Mouse (Mus musculus): ENCODE measurements at regions not wholly inside any gene's neighbourhood (a gene's known extent, or its start where the extent isn't known, plus 50 kb on each side); places are given as distances from the start of the nearest gene placed in this dataset.

GRCm38 (mm10) chrX:11665077-11665974 lies 337.7 kb downstream of the H2al1j start:
- peak; percentile 60 for DNase-seq
- Histone ChIP-seq H3K4me3 (ENCODE audit: insufficient read depth, low read depth, low read length) (peak overlapping the region; percentile 48), H3K36me3 (ENCODE audit: control insufficient read depth, insufficient read depth, low read length) (no peaks in the 10 kb centered on the region), H3K27me3 (replicated peaks; ENCODE audit: control insufficient read depth, insufficient read depth, low read length) (no peaks in the 10 kb centered on the region), H3K4me1 (ENCODE audit: control insufficient read depth, insufficient read depth, low read length) (peaks cover 5% of the 10 kb centered on the region; the same call in 1 of the 2 replicates), H3K27ac (ENCODE audit: insufficient read depth, low read depth, low read length) (peak overlapping the region; percentile 55)
- TF ChIP-seq POLR2A (IDR thresholded peaks at IDR 0.05; ENCODE audit: low read depth, low read length): no peak
- TF ChIP-seq CTCF (conservative IDR thresholded peaks at IDR 0.05; ENCODE audit: insufficient read depth, insufficient read length, low read depth, low read length): no peak
- 18% methylated on average over 30 of the region's 30 CpGs for WGBS

- H3K4me3 ChIP-seq (ENCODE audit: insufficient read depth, low read depth, low read length): no peak overlapping the region
- WGBS: 12% methylated on average over 11 of the region's 15 CpGs
- no peaks in the 10 kb centered on the region for H3K27me3 ChIP-seq (replicated peaks; ENCODE audit: control insufficient read depth, insufficient read depth, low read length)
- peak; percentile 10 for DNase-seq
- H3K36me3 ChIP-seq (ENCODE audit: control insufficient read depth, insufficient read depth, low read length): no peaks in the 10 kb centered on the region
- peaks cover 5% of the 10 kb centered on the region; the same call in 1 of the 2 replicates for H3K4me1 ChIP-seq (ENCODE audit: control insufficient read depth, insufficient read depth, low read length)
- TF ChIP-seq POLR2A (IDR thresholded peaks at IDR 0.05; ENCODE audit: low read depth, low read length) (no peak), CTCF (conservative IDR thresholded peaks at IDR 0.05; ENCODE audit: insufficient read depth, insufficient read length, low read depth, low read length) (no peak)
- H3K27ac ChIP-seq (ENCODE audit: insufficient read depth, low read depth, low read length): no peak overlapping the region
Measured at GRCm38 (mm10) chrX:11666517-11666916, 338.9 kb downstream of the H2al1j start.

GRCm38 (mm10) chrX:11671805-11672204 lies 344.2 kb downstream of the H2al1j start:
- TF ChIP-seq CTCF (conservative IDR thresholded peaks at IDR 0.05; ENCODE audit: insufficient read depth, insufficient read length, low read depth, low read length) (no peak), POLR2A (IDR thresholded peaks at IDR 0.05; ENCODE audit: low read depth, low read length) (no peak)
- 82% methylated on average over 8 of the region's 8 CpGs for WGBS
- DNase-seq: no peak

GRCm38 (mm10) chrX:11678086-11678485 lies 350.5 kb downstream of the H2al1j start:
- no peak overlapping the region for H3K27ac ChIP-seq (ENCODE audit: insufficient read depth, low read depth, low read length)
- no peaks in the 10 kb centered on the region for H3K36me3 ChIP-seq (ENCODE audit: control insufficient read depth, insufficient read depth, low read length)
- 89% methylated on average over 2 of the region's 2 CpGs for WGBS
- DNase-seq: no peak
- H3K4me3 ChIP-seq (ENCODE audit: insufficient read depth, low read depth, low read length): no peak overlapping the region
- H3K27me3 ChIP-seq (replicated peaks; ENCODE audit: control insufficient read depth, insufficient read depth, low read length): no peaks in the 10 kb centered on the region
- no peaks in the 10 kb centered on the region for H3K4me1 ChIP-seq (ENCODE audit: control insufficient read depth, insufficient read depth, low read length)
- no peak for TF ChIP-seq POLR2A (IDR thresholded peaks at IDR 0.05; ENCODE audit: low read depth, low read length)
- TF ChIP-seq CTCF (conservative IDR thresholded peaks at IDR 0.05; ENCODE audit: insufficient read depth, insufficient read length, low read depth, low read length): no peak

More at GRCm38 (mm10) chrX:11671805-11672204, 344.2 kb downstream of the H2al1j start:
- no peaks in the 10 kb centered on the region for H3K36me3 ChIP-seq (ENCODE audit: control insufficient read depth, insufficient read depth, low read length)
- no peaks in the 10 kb centered on the region for H3K4me1 ChIP-seq (ENCODE audit: control insufficient read depth, insufficient read depth, low read length)
- H3K27ac ChIP-seq (ENCODE audit: insufficient read depth, low read depth, low read length): no peak overlapping the region
- H3K4me3 ChIP-seq (ENCODE audit: insufficient read depth, low read depth, low read length): no peak overlapping the region
- no peaks in the 10 kb centered on the region for H3K27me3 ChIP-seq (replicated peaks; ENCODE audit: control insufficient read depth, insufficient read depth, low read length)

GRCm38 (mm10) chrX:11681274-11681673 lies 353.7 kb downstream of the H2al1j start:
- WGBS: 89% methylated on average over 2 of the region's 2 CpGs
- DNase-seq: no peak
- Histone ChIP-seq H3K27ac (ENCODE audit: insufficient read depth, low read depth, low read length) (no peak overlapping the region), H3K36me3 (ENCODE audit: control insufficient read depth, insufficient read depth, low read length) (no peaks in the 10 kb centered on the region), H3K4me3 (ENCODE audit: insufficient read depth, low read depth, low read length) (no peak overlapping the region), H3K4me1 (ENCODE audit: control insufficient read depth, insufficient read depth, low read length) (no peaks in the 10 kb centered on the region), H3K27me3 (replicated peaks; ENCODE audit: control insufficient read depth, insufficient read depth, low read length) (no peaks in the 10 kb centered on the region)
- no peak for TF ChIP-seq CTCF (conservative IDR thresholded peaks at IDR 0.05; ENCODE audit: insufficient read depth, insufficient read length, low read depth, low read length)
- TF ChIP-seq POLR2A (IDR thresholded peaks at IDR 0.05; ENCODE audit: low read depth, low read length): no peak

- Histone ChIP-seq H3K4me1 (ENCODE audit: control insufficient read depth, insufficient read depth, low read length) (no peaks in the 10 kb centered on the region), H3K36me3 (ENCODE audit: control insufficient read depth, insufficient read depth, low read length) (no peaks in the 10 kb centered on the region), H3K27ac (ENCODE audit: insufficient read depth, low read depth, low read length) (no peak overlapping the region), H3K4me3 (ENCODE audit: insufficient read depth, low read depth, low read length) (no peak overlapping the region), H3K27me3 (replicated peaks; ENCODE audit: control insufficient read depth, insufficient read depth, low read length) (no peaks in the 10 kb centered on the region)
- DNase-seq: no peak
- TF ChIP-seq POLR2A (IDR thresholded peaks at IDR 0.05; ENCODE audit: low read depth, low read length) (no peak), CTCF (conservative IDR thresholded peaks at IDR 0.05; ENCODE audit: insufficient read depth, insufficient read length, low read depth, low read length) (no peak)
- 49% methylated on average over 18 of the region's 18 CpGs for WGBS
Measured at GRCm38 (mm10) chrX:11689989-11690405, 362.4 kb downstream of the H2al1j start.

- Histone ChIP-seq H3K27me3 (replicated peaks; ENCODE audit: control insufficient read depth, insufficient read depth, low read length) (no peaks in the 10 kb centered on the region), H3K36me3 (ENCODE audit: control insufficient read depth, insufficient read depth, low read length) (no peaks in the 10 kb centered on the region), H3K4me3 (ENCODE audit: insufficient read depth, low read depth, low read length) (no peak overlapping the region), H3K27ac (ENCODE audit: insufficient read depth, low read depth, low read length) (no peak overlapping the region), H3K4me1 (ENCODE audit: control insufficient read depth, insufficient read depth, low read length) (no peaks in the 10 kb centered on the region)
- TF ChIP-seq POLR2A (IDR thresholded peaks at IDR 0.05; ENCODE audit: low read depth, low read length) (no peak), CTCF (conservative IDR thresholded peaks at IDR 0.05; ENCODE audit: insufficient read depth, insufficient read length, low read depth, low read length) (no peak)
- 51% methylated on average over 5 of the region's 5 CpGs for WGBS
- no peak for DNase-seq
Measured at GRCm38 (mm10) chrX:11690446-11690845, 362.8 kb downstream of the H2al1j start.
